Mouse (Mus musculus) MEL (cell line): Measurements from ENCODE around the gene Rhot2. TPM values are rescaled to one million over a fixed set of nuclear protein-coding genes. Genes with fewer than 3 reads are reported as not detected.

Experiments
- DNase-seq: peaks from one replicate; pipeline ENCODE4 v3.0.0; 2011; ENCODE audit warnings: low read depth, low spot score
- H3K27ac ChIP-seq: 2 replicates; pipeline ENCODE4 v1.5.1; 2012; ENCODE audit warnings: low read depth, mild to moderate bottlenecking, control low read depth, low read length, moderate library complexity; ENCODE audit not compliant: control insufficient read depth
- H3K27me3 ChIP-seq, 2 experiments: fragments of 150-350 bp in 1 of 2; sonication (generic) in 1 of 2; 2 replicates each; pipeline ENCODE4 v1.6.1; 2012; ENCODE audit warnings: low read length in 2 of 2, mild to moderate bottlenecking in 2 of 2, improper control_type of control experiment in 1 of 2, moderate library complexity in 1 of 2; ENCODE audit not compliant: insufficient read depth in 2 of 2, control insufficient read depth in 1 of 2
- H3K36me3 ChIP-seq, 2 experiments: 2 replicates each; pipeline ENCODE4 v1.6.1; 2012 to 2014; ENCODE audit warnings: low read length in 2 of 2, improper control_type of control experiment in 1 of 2, inconsistent platforms in 1 of 2, mild to moderate bottlenecking in 1 of 2; ENCODE audit not compliant: insufficient read depth in 2 of 2, control insufficient read depth in 1 of 2
- H3K4me1 ChIP-seq, 2 experiments: fragments of 150-350 bp in 1 of 2; sonication (generic) in 1 of 2; 2 replicates each; pipeline ENCODE4 v1.6.1; 2012; ENCODE audit warnings: low read length in 2 of 2, improper control_type of control experiment in 1 of 2, mild to moderate bottlenecking in 1 of 2; ENCODE audit not compliant: insufficient read depth in 2 of 2, control insufficient read depth in 1 of 2
- H3K4me3 ChIP-seq, 2 experiments: fragments of 150-350 bp in 1 of 2; sonication (generic) in 1 of 2; 2 replicates each; pipeline ENCODE4 v1.5.1; 2012; ENCODE audit warnings: low read depth in 2 of 2, low read length in 2 of 2, mild to moderate bottlenecking in 2 of 2, moderate library complexity in 2 of 2, control low read depth in 1 of 2, improper control_type of control experiment in 1 of 2; ENCODE audit not compliant: control insufficient read depth in 1 of 2, insufficient read depth in 1 of 2
- H3K79me2 ChIP-seq: 2 replicates; pipeline ENCODE4 v1.6.1; 2012; ENCODE audit warnings: mild to moderate bottlenecking, low read length, moderate library complexity; ENCODE audit not compliant: control insufficient read depth, poor library complexity, insufficient read depth
- H3K9ac ChIP-seq: 2 replicates; pipeline ENCODE4 v1.6.1; 2012; ENCODE audit warnings: low read depth, mild to moderate bottlenecking, control low read depth, low read length, moderate library complexity; ENCODE audit not compliant: control insufficient read depth, poor library complexity, severe bottlenecking
- H3K9me3 ChIP-seq: fragments of 150-350 bp; sonication (generic); replicated peaks from 2 replicates; pipeline ENCODE4 v1.6.1; 2012; ENCODE audit warnings: mild to moderate bottlenecking, low read length, improper control_type of control experiment, moderate library complexity; ENCODE audit not compliant: insufficient read depth
- BHLHE40 ChIP-seq: IDR thresholded peaks from 2 replicates; pipeline ENCODE4 v1.6.1; 2012; ENCODE audit warnings: low read depth, mild to moderate bottlenecking, inconsistent platforms, low read length, improper control_type of control experiment, borderline replicate concordance
- CHD1 ChIP-seq: IDR thresholded peaks from 2 replicates; pipeline ENCODE4 v1.6.1; 2012; ENCODE audit warnings: low read depth, mild to moderate bottlenecking, inconsistent platforms, low read length, improper control_type of control experiment
- ELF1 ChIP-seq: IDR thresholded peaks from 2 replicates; pipeline ENCODE4 v1.6.1; 2014; ENCODE audit warnings: low read depth, mild to moderate bottlenecking, inconsistent platforms, low read length, improper control_type of control experiment, moderate library complexity
- ETS1 ChIP-seq: IDR thresholded peaks from 2 replicates; pipeline ENCODE4 v1.6.1; 2012; ENCODE audit warnings: low read depth, mild to moderate bottlenecking, inconsistent platforms, low read length, improper control_type of control experiment, moderate library complexity
- HCFC1 ChIP-seq: IDR thresholded peaks from 2 replicates; pipeline ENCODE4 v1.6.1; 2012; ENCODE audit warnings: low read depth, mild to moderate bottlenecking, inconsistent platforms, low read length, improper control_type of control experiment, moderate library complexity
- KAT2A ChIP-seq: conservative IDR thresholded peaks from 2 replicates; pipeline ENCODE4 v1.6.1; 2012; ENCODE audit warnings: low read depth, low read length, improper control_type of control experiment, inconsistent platforms
- MAFK ChIP-seq: IDR thresholded peaks from 2 replicates; pipeline ENCODE4 v1.6.1; 2011; ENCODE audit warnings: low read depth, mild to moderate bottlenecking, low read length, improper control_type of control experiment, borderline replicate concordance
- MAZ ChIP-seq: IDR thresholded peaks from 2 replicates; pipeline ENCODE4 v1.6.1; 2012; ENCODE audit warnings: low read depth, mild to moderate bottlenecking, inconsistent platforms, low read length, improper control_type of control experiment
- MYB ChIP-seq: IDR thresholded peaks from 2 replicates; pipeline ENCODE4 v1.6.1; 2011; ENCODE audit warnings: mild to moderate bottlenecking, low read depth, low read length, improper control_type of control experiment
- MYC ChIP-seq: IDR thresholded peaks from 2 replicates; pipeline ENCODE4 v1.6.1; 2011; ENCODE audit warnings: low read depth, mild to moderate bottlenecking, low read length, improper control_type of control experiment, moderate library complexity
- NELFE ChIP-seq: IDR thresholded peaks from 2 replicates; pipeline ENCODE4 v1.6.1; 2011; ENCODE audit warnings: low read depth, low read length, improper control_type of control experiment
- NRF1 ChIP-seq: IDR thresholded peaks from 2 replicates; pipeline ENCODE4 v1.6.1; 2014; ENCODE audit warnings: low read depth, mild to moderate bottlenecking, inconsistent platforms, low read length, improper control_type of control experiment, moderate library complexity; ENCODE audit not compliant: poor library complexity, insufficient read depth, severe bottlenecking
- POLR2A ChIP-seq, 2 experiments: IDR thresholded peaks; 2 replicates each; pipeline ENCODE4 v1.6.1; 2011 to 2012; ENCODE audit warnings: low read length in 2 of 2, mild to moderate bottlenecking in 2 of 2, control low read depth in 1 of 2, improper control_type of control experiment in 1 of 2, low read depth in 1 of 2, moderate library complexity in 1 of 2; ENCODE audit not compliant: control insufficient read depth in 1 of 2, insufficient read depth in 1 of 2, poor library complexity in 1 of 2
- POLR2AphosphoS5 ChIP-seq: IDR thresholded peaks from 2 replicates; pipeline ENCODE4 v1.6.1; 2012; ENCODE audit warnings: low read depth, borderline replicate concordance, mild to moderate bottlenecking, inconsistent platforms, low read length, moderate library complexity, mixed read lengths
- SIN3A ChIP-seq: IDR thresholded peaks from 2 replicates; pipeline ENCODE4 v1.6.1; 2012; ENCODE audit warnings: low read length, improper control_type of control experiment, inconsistent platforms
- TAL1 ChIP-seq: IDR thresholded peaks from 2 replicates; pipeline ENCODE4 v1.6.1; 2012; ENCODE audit warnings: mild to moderate bottlenecking, inconsistent platforms, low read length, moderate library complexity, mixed read lengths
- TBP ChIP-seq: IDR thresholded peaks from 2 replicates; pipeline ENCODE4 v1.8.0; 2011; ENCODE audit warnings: low read depth, low read length, improper control_type of control experiment
- TCF12 ChIP-seq: IDR thresholded peaks from 2 replicates; pipeline ENCODE4 v1.6.1; 2014; ENCODE audit warnings: low read depth, mild to moderate bottlenecking, inconsistent platforms, low read length, improper control_type of control experiment, moderate library complexity
- ZKSCAN1 ChIP-seq: IDR thresholded peaks from 2 replicates; pipeline ENCODE4 v1.6.1; 2012; ENCODE audit warnings: low read depth, mild to moderate bottlenecking, inconsistent platforms, low read length, improper control_type of control experiment, moderate library complexity
- ZNF384 ChIP-seq: IDR thresholded peaks from 2 replicates; pipeline ENCODE4 v1.6.1; 2012; ENCODE audit warnings: low read depth, mild to moderate bottlenecking, inconsistent platforms, low read length, improper control_type of control experiment
- polyA plus RNA-seq, 2 experiments: library from polyadenylated mRNA; stranded (reverse) in 1 of 2; unstranded in 1 of 2; fragments of >175 nt in 1 of 2; fragments of >200 nt in 1 of 2; gene quantifications; 2 replicates each; pipeline versions ENCODE4 v1.2.1 to v1.2.4; 2012; ENCODE audit warnings: low replicate concordance in 2 of 2, low read depth in 1 of 2; ENCODE audit not compliant: insufficient read length in 2 of 2, insufficient read depth in 1 of 2, missing spikeins in 1 of 2
- total RNA-seq: library from RNA; depleted of rRNA; stranded (reverse); fragments of 300-350 nt; gene quantifications from 2 replicates; pipeline ENCODE4 v1.2.3, GENCODE M21; 2012

Gene Rhot2
- total and polyA plus RNA-seq, 3 experiments, result 29.1 to 54.5 TPM; not detected in 1

- Histone ChIP-seq H3K79me2 (peaks cover 25% of the 10 kb centered on the region), H3K4me3 (peak within 1 kb of the TSS; percentile 76 to 79), H3K9me3 (no peaks in the 10 kb centered on the region), H3K27me3 (no peaks in the 10 kb centered on the region), H3K36me3 (peaks cover 0 to 3% of the 10 kb centered on the region in 2 experiments; a peak in 1 of 4 replicates), H3K27ac (peak within 1 kb of the TSS; percentile 47), H3K9ac (peak within 1 kb of the TSS; percentile 80), H3K4me1 (0 out of 4 replicates have a peak, but pooled peaks cover 0 to 5% of the 10 kb centered on the region in 2 experiments)
- DNase-seq, result peak; percentile 91
- peak; percentile 39; the same call in 1 of the 2 replicates for TF ChIP-seq NRF1
- no peak for TF ChIP-seq POLR2AphosphoS5
- no peak for TF ChIP-seq MYC
- TF ChIP-seq MAFK, result no peak
- TF ChIP-seq ZNF384, result no peak
- TF ChIP-seq MYB, result no peak
- TF ChIP-seq HCFC1, result peak; percentile 76
- no peak for TF ChIP-seq ELF1
- TF ChIP-seq TCF12, result peak; percentile 29; the same call in 1 of the 2 replicates
- no peak for TF ChIP-seq KAT2A
- TF ChIP-seq SIN3A, result peak; percentile 98
- TF ChIP-seq NELFE, result peak; percentile 52
- TF ChIP-seq BHLHE40, result no peak
- peak; percentile 51 to 76; a peak in 1 of 4 replicates for TF ChIP-seq POLR2A (IDR thresholded peaks at IDR 0.05; ENCODE audit: control insufficient read depth in 1 of 2, insufficient read depth in 1 of 2, low read depth in 1 of 2, low read length in 2 of 2, poor library complexity in 1 of 2)
- no peak for TF ChIP-seq CHD1
- no peak for TF ChIP-seq ETS1
- TF ChIP-seq MAZ, result peak; percentile 83; the same call in 1 of the 2 replicates
- TF ChIP-seq TAL1, result no peak
- peak; percentile 78 for TF ChIP-seq TBP
- no peak for TF ChIP-seq ZKSCAN1
Observed at GRCm38 (mm10) chr17:25868601-25869191, 24.0 kb upstream of the Rhot2 start, which contains the start of gene Mcrip2. Gene Mcrip2 (minus strand): TSS chr17:25868764.
